Mouse (Mus musculus) MEL (cell line): ENCODE results near the gene Tcf15.

Experiments used
- CHD2 ChIP-seq: IDR thresholded peaks from 2 replicates; pipeline ENCODE4 v1.6.1; 2011; ENCODE audit warnings: low read length, improper control_type of control experiment
- CTCF ChIP-seq, 3 experiments: IDR thresholded peaks in 2 of 3; conservative IDR thresholded peaks in 1 of 3; 2 replicates each; pipeline ENCODE4 v1.5.1; 2011 to 2012; ENCODE audit warnings: low read length in 3 of 3, low read depth in 2 of 3, mild to moderate bottlenecking in 2 of 3, improper control_type of control experiment in 1 of 3, inconsistent platforms in 1 of 3, mixed read lengths in 1 of 3, moderate library complexity in 1 of 3; ENCODE audit not compliant: control insufficient read depth in 1 of 3, insufficient read depth in 1 of 3, poor library complexity in 1 of 3, severe bottlenecking in 1 of 3
- ELF1 ChIP-seq: IDR thresholded peaks from 2 replicates; pipeline ENCODE4 v1.6.1; 2014; ENCODE audit warnings: low read depth, mild to moderate bottlenecking, inconsistent platforms, low read length, improper control_type of control experiment, moderate library complexity
- GABPA ChIP-seq: IDR thresholded peaks from 2 replicates; pipeline ENCODE4 v1.6.1; 2012; ENCODE audit warnings: low read depth, mild to moderate bottlenecking, inconsistent platforms, low read length, improper control_type of control experiment, moderate library complexity
- MAFK ChIP-seq: IDR thresholded peaks from 2 replicates; pipeline ENCODE4 v1.6.1; 2011; ENCODE audit warnings: low read depth, mild to moderate bottlenecking, low read length, improper control_type of control experiment, borderline replicate concordance
- POLR2A ChIP-seq, 2 experiments: IDR thresholded peaks; 2 replicates each; pipeline ENCODE4 v1.6.1; 2011 to 2012; ENCODE audit warnings: low read length in 2 of 2, mild to moderate bottlenecking in 2 of 2, control low read depth in 1 of 2, improper control_type of control experiment in 1 of 2, low read depth in 1 of 2, moderate library complexity in 1 of 2; ENCODE audit not compliant: control insufficient read depth in 1 of 2, insufficient read depth in 1 of 2, poor library complexity in 1 of 2
- POLR2AphosphoS2 ChIP-seq: IDR thresholded peaks from 2 replicates; pipeline ENCODE4 v1.6.1; 2011; ENCODE audit warnings: low read length, improper control_type of control experiment
- RAD21 ChIP-seq: IDR thresholded peaks from 2 replicates; pipeline ENCODE4 v1.6.1; 2011; ENCODE audit warnings: mild to moderate bottlenecking, low read depth, low read length, improper control_type of control experiment
- TBP ChIP-seq: IDR thresholded peaks from 2 replicates; pipeline ENCODE4 v1.8.0; 2011; ENCODE audit warnings: low read depth, low read length, improper control_type of control experiment
- ZC3H11A ChIP-seq: IDR thresholded peaks from 2 replicates; pipeline ENCODE4 v1.6.1; 2012; ENCODE audit warnings: low read depth, mild to moderate bottlenecking, inconsistent platforms, low read length, improper control_type of control experiment

GRCm38 (mm10) chr2:152099538-152099937 lies 43.8 kb upstream of the Tcf15 start:
- no peak for TF ChIP-seq GABPA
- TF ChIP-seq ZC3H11A = no peak
- no peak for TF ChIP-seq CTCF (IDR thresholded peaks at IDR 0.05 in 2 of 3, conservative IDR thresholded peaks at IDR 0.05 in 1 of 3; ENCODE audit: control insufficient read depth in 1 of 3, insufficient read depth in 1 of 3, low read depth in 2 of 3, low read length in 3 of 3, poor library complexity in 1 of 3, severe bottlenecking in 1 of 3)
- TF ChIP-seq POLR2AphosphoS2 = no peak
- no peak for TF ChIP-seq CHD2
- TF ChIP-seq ELF1 = no peak
- no peak for TF ChIP-seq POLR2A (IDR thresholded peaks at IDR 0.05; ENCODE audit: control insufficient read depth in 1 of 2, insufficient read depth in 1 of 2, low read depth in 1 of 2, low read length in 2 of 2, poor library complexity in 1 of 2)
- TF ChIP-seq RAD21 = no peak
- no peak for TF ChIP-seq TBP
- TF ChIP-seq MAFK = no peak
